Mouse (Mus musculus): ENCODE measurements around the gene Lurap1. TPM values are rescaled to one million over a fixed set of nuclear protein-coding genes. Genes with fewer than 3 reads are reported as not detected.

Lurap1 gene
- polyA plus RNA-seq, 1 experiment: 1.4 TPM

- TF ChIP-seq CTCF (IDR thresholded peaks at IDR 0.05; ENCODE audit: borderline replicate concordance, extremely low read depth, insufficient read depth, insufficient read length): no peak
- TF ChIP-seq POLR2A (IDR thresholded peaks at IDR 0.05; ENCODE audit: borderline replicate concordance, extremely low read depth, insufficient read depth, insufficient read length, poor library complexity, severe bottlenecking): no peak
- DNase-seq (ENCODE audit: low read depth): peak; percentile 22
These were observed 23.5 kb upstream of the Lurap1 start for GRCm38 (mm10) chr4:116174466-116175116.

DNA sequence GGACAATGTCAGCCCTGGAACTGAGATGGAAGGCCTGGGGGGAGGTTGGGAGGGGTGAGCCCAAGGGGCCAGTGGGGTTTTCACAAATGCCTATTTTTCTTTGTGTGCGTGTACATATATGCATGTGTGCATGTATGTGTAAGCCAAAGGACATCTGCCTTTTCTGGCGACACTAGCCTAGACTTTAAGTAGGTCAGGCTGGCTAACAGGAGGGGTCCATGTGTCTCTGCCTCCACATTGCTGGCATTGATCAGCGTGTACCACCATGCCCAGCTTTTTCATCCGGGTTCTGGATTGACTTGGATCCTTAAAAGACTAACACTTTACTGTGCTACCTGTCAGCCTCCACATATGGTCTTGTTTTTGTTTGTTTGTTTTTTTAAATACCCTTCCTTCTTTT, 22.6 kb upstream of the Lurap1 start:
- TF ChIP-seq CTCF (IDR thresholded peaks at IDR 0.05; ENCODE audit: borderline replicate concordance, extremely low read depth, insufficient read depth, insufficient read length): no peak
- no peak for TF ChIP-seq POLR2A (IDR thresholded peaks at IDR 0.05; ENCODE audit: borderline replicate concordance, extremely low read depth, insufficient read depth, insufficient read length, poor library complexity, severe bottlenecking)
- DNase-seq (ENCODE audit: low read depth): no peak

DNA sequence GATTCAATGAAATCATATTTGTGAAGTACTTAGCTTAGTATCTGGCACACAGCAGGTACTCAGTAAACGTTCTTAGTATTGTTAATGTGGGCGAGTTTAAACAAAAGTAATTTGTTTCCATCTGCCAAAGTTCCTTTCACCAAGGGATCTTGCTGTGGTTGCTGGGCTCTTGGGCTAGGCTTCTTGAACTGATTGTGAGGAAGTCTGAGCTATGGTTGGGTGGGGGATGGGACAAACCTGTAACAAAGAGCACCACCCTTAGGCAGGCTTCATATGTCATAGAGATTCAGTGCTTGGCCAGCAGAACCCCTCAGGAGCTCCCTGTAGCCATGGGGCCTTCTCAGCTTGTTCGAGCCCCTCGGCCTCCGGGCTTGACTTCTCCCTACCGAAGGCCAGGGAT, 21.9 kb upstream of the Lurap1 start, which contains the start of the genes 1700042G07Rik and Gm49337:
Gene 1700042G07Rik (plus strand): TSS at position 301 of the 400 bp plus-strand sequence.
Gene Gm49337 (plus strand): TSS at position 313 of the 400 bp plus-strand sequence.
- TF ChIP-seq POLR2A (IDR thresholded peaks at IDR 0.05; ENCODE audit: borderline replicate concordance, extremely low read depth, insufficient read depth, insufficient read length, poor library complexity, severe bottlenecking): no peak
- no peak for TF ChIP-seq CTCF (IDR thresholded peaks at IDR 0.05; ENCODE audit: borderline replicate concordance, extremely low read depth, insufficient read depth, insufficient read length)

DNA sequence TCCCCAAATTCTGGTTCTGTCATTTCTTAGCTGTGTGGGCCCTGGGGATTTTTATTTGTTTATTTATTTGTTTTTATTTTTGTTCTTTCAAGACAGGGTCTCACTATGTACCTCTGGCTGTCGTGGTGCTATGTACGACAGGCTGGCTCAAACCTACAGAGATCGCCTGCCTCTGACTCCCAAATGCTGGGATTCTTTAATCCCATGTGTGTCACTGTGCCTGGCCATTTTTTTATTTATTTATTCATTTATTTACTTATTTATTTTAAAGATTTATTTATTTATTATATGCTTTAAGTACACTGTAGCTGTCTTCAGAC, 18.2 kb upstream of the Lurap1 start:
- DNase-seq (ENCODE audit: low read depth): no peak
- no peak for TF ChIP-seq CTCF (IDR thresholded peaks at IDR 0.05; ENCODE audit: borderline replicate concordance, extremely low read depth, insufficient read depth, insufficient read length)
- no peak for TF ChIP-seq POLR2A (IDR thresholded peaks at IDR 0.05; ENCODE audit: borderline replicate concordance, extremely low read depth, insufficient read depth, insufficient read length, poor library complexity, severe bottlenecking)

More for the DNA sequence above, 21.9 kb upstream of the Lurap1 start, which contains the start of the genes 1700042G07Rik and Gm49337:
- DNase-seq (ENCODE audit: low read depth): no peak

DNA sequence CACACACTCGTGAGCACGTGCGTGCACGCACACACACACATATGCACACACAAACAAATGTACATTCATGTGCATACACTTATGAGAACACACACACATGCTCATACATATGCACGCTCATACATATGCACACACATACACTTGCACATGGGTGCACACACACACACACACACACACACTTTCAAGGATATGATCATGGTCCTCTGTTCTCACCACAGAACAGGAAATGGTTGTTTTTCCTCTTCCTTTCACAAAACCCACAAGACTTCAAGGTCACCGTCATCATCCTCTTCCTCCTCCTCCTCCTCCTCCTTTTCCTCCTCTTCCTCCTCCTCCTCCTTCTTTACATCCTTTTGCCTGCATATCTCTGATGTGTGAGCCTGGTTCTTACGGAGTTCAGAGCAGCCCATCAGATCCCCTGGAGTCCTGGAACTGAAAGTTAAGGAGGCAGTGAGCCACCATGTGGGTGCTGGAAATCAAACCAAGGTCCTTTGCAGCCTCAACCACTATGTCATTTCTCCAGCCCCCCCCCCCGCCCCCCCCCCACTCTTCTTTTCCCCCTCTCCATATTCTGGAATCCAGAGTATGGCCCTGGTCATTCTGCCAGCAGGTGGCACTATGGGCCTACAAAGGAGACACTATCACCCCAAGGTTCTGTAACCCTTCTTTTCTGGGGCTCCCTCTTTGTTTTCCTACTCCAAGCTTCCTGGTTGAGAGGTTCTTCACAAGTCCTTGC, 17.6 kb upstream of the Lurap1 start:
- peak; percentile 72 for DNase-seq (ENCODE audit: low read depth)
- TF ChIP-seq CTCF (IDR thresholded peaks at IDR 0.05; ENCODE audit: borderline replicate concordance, extremely low read depth, insufficient read depth, insufficient read length) (peak; percentile 73; the same call in 1 of the 2 replicates), POLR2A (IDR thresholded peaks at IDR 0.05; ENCODE audit: borderline replicate concordance, extremely low read depth, insufficient read depth, insufficient read length, poor library complexity, severe bottlenecking) (no peak)

- no peak for TF ChIP-seq CTCF (IDR thresholded peaks at IDR 0.05; ENCODE audit: borderline replicate concordance, extremely low read depth, insufficient read depth, insufficient read length)
- no peak for TF ChIP-seq POLR2A (IDR thresholded peaks at IDR 0.05; ENCODE audit: borderline replicate concordance, extremely low read depth, insufficient read depth, insufficient read length, poor library complexity, severe bottlenecking)
- no peak for DNase-seq (ENCODE audit: low read depth)
These were observed 16.3 kb upstream of the Lurap1 start, which contains the start of gene Tspan1 for GRCm38 (mm10) chr4:116167404-116167803. Gene Tspan1, minus strand, starts transcription at chr4:116167601.

DNA sequence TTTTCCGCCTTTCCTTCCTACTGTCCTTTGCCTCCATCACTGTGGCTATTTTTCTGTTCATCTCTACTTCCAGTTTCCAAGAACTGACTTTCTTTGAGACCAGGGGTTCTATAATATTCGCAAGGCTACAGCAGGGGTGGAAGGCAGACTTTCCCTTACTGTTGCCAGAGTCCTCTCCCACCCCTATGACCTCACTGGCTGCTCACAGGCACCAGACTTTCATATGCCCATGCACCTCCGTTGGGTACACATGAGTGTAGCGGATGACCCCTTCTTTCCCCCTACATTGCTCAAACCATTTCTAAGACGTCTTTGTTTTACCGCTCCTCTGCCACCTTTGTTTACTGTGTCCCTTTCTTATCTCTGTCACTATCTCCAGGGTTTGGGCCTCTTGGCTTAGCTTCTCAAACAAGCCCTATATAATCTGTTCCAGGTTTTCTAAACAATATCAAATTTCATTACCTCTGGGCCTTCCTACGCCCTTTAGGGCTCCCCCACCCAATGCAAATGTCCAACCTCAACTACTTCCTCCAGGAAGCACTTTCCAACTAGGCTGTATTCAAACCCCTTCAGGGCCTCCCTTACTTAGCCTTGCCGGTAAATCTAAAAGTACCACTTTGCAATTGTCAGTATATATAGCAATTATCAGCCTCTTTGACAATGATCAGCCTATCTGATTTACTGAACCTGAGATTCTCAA, 14.7 kb upstream of the Lurap1 start:
- no peak for DNase-seq (ENCODE audit: low read depth)
- TF ChIP-seq CTCF (IDR thresholded peaks at IDR 0.05; ENCODE audit: borderline replicate concordance, extremely low read depth, insufficient read depth, insufficient read length): no peak
- TF ChIP-seq POLR2A (IDR thresholded peaks at IDR 0.05; ENCODE audit: borderline replicate concordance, extremely low read depth, insufficient read depth, insufficient read length, poor library complexity, severe bottlenecking): no peak

DNA sequence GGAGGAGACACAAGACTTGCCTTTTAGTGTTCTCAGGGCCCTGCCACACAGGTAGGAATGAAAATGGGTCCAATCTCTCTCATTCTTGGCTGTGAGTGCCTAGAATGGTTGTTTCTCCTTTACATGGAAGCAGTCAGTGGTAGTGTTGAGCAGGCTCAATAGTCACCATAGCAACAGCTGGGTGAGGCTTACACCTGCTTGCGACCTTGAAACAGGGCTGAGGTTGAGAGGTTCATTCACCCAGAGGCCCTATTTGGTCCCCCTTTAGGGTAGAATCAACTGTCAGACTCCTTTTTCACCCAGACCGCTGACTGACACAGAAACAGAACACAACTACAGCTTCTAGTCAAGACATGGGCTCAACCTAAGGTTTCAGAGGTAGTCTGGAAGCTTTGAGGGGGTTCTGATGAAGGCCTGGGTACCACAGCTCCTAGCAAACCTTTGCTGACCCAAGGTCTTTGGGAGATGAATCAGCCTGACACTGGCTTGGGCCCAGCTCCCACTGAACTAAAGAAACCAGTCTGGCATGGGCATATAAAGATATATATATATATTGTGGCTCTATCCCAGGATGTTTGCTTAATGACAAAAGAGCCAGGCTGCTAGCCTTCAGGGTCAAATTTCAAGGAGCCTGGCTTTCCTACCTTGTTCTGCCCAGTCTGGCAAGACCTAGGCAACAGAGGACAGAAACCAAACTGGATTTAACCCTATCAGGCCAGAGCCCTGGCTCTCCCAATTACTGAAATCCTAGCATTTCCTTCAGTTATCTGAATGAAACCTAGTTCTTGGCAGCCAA, 13.8 kb upstream of the Lurap1 start:
- TF ChIP-seq CTCF (IDR thresholded peaks at IDR 0.05; ENCODE audit: borderline replicate concordance, extremely low read depth, insufficient read depth, insufficient read length) (no peak), POLR2A (IDR thresholded peaks at IDR 0.05; ENCODE audit: borderline replicate concordance, extremely low read depth, insufficient read depth, insufficient read length, poor library complexity, severe bottlenecking) (no peak)

GRCm38 (mm10) chr4:116162142-116162541, 11.0 kb upstream of the Lurap1 start:
- TF ChIP-seq CTCF (IDR thresholded peaks at IDR 0.05; ENCODE audit: borderline replicate concordance, extremely low read depth, insufficient read depth, insufficient read length): no peak
- TF ChIP-seq POLR2A (IDR thresholded peaks at IDR 0.05; ENCODE audit: borderline replicate concordance, extremely low read depth, insufficient read depth, insufficient read length, poor library complexity, severe bottlenecking): no peak
- no peak for DNase-seq (ENCODE audit: low read depth)

More for the DNA sequence above, 13.8 kb upstream of the Lurap1 start:
- DNase-seq (ENCODE audit: low read depth): no peak

GRCm38 (mm10) chr4:116160769-116161168, 9.6 kb upstream of the Lurap1 start:
- TF ChIP-seq CTCF (IDR thresholded peaks at IDR 0.05; ENCODE audit: borderline replicate concordance, extremely low read depth, insufficient read depth, insufficient read length) (no peak), POLR2A (IDR thresholded peaks at IDR 0.05; ENCODE audit: borderline replicate concordance, extremely low read depth, insufficient read depth, insufficient read length, poor library complexity, severe bottlenecking) (no peak)
- no peak for DNase-seq (ENCODE audit: low read depth)
